Mouse (Mus musculus): ENCODE results near the gene Spata2. TPM values are rescaled to one million over a fixed set of nuclear protein-coding genes. Genes with fewer than 3 reads are reported as not detected.

Spata2 gene
- 13.1 TPM for polyA plus RNA-seq (2014; fragmentation: Illumina TruSeq; extraction: RNeasy Lipid Tissue Mini Kit (QIAGEN cat#74804); ENCODE audit: low read depth, low replicate concordance)

DNA sequence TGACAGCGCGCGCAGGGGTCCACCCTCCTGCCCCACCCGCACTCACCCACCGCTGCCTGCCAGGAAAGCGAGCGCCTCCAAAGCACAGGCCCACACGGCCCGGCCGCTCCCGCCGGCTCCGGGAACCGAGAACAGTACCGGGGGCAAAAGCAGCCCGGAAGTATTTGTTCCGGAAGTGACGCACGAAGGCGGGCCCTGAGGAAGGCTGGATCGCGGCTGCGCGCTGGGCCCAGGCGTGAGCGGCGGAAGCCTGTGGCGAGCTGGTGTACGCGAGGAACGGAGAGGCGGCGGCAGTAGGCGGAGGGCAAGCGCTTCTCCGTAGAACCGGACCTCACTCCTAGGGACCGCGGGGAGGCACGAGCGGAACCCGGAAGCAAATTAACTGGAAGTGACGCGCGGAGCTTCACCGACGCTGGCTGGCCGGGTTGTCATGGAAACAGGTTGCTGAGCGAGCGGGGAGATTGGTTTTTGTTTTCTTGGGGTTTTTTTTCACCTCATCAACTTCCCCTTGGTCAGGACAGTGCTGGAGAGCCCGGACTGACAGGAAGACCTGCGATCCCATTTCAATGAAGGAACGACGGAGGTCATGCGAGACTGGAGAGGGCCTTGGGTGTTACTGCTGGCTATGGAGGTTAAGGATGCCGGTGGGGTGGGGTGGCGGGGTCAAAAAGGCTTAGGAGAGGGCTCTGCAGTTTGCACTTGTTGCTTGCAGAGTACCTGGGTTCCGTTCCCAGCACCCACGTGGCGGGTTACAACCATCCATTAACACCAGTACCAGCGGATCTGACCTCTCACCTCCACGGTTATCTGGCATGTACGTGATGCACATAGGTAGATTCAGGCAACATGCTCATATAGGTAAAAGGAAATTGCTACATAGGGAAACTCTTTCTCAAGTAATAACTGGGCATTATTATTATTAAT is at the start of gene Spata2:
Gene Spata2, minus strand, starts transcription at position 175 of the 924 bp plus-strand sequence.

DNA sequence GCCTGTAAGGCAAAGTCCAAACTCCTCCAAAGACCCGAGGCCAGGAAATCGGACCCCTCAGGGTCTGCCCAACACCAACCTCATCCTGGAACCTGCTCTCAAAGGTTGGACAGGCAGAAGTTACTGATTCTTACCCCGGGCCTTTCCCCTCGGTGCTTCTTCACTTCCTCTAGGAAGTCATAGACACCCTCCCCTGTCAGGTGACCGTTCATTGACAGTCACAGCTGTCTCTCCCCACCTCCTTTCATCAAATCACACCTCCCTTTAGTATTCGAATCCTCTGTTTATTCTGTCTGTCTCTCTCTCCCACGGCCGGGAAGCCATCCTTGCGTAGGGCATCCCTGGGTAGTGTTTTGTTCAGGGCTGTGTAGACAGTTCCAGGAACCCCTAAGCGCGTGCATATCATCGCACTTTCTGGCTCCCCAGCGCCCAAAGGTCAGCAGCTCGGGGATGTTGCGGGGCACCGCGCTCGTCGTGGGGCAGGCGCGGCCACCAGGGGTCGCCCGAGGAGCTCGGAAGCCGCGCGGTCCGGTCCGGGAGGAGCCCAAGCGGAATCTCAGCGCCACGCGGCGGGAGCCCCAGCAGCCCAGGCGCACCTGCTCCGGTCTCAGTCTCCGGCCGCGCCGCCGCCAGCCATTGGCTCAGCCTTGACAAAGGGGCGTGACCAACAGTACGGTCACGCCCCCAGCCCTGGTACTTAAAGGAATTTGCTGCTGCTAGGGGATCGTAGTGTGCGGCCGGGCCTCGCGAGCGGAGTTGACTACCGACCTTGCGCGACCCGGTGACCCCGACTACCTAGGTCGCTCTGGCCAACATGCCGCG is 45.0 kb upstream of the Spata2 start, which contains the start of gene Snai1:
Gene Snai1, plus strand, starts transcription at position 720 of the 822 bp plus-strand sequence.

DNA sequence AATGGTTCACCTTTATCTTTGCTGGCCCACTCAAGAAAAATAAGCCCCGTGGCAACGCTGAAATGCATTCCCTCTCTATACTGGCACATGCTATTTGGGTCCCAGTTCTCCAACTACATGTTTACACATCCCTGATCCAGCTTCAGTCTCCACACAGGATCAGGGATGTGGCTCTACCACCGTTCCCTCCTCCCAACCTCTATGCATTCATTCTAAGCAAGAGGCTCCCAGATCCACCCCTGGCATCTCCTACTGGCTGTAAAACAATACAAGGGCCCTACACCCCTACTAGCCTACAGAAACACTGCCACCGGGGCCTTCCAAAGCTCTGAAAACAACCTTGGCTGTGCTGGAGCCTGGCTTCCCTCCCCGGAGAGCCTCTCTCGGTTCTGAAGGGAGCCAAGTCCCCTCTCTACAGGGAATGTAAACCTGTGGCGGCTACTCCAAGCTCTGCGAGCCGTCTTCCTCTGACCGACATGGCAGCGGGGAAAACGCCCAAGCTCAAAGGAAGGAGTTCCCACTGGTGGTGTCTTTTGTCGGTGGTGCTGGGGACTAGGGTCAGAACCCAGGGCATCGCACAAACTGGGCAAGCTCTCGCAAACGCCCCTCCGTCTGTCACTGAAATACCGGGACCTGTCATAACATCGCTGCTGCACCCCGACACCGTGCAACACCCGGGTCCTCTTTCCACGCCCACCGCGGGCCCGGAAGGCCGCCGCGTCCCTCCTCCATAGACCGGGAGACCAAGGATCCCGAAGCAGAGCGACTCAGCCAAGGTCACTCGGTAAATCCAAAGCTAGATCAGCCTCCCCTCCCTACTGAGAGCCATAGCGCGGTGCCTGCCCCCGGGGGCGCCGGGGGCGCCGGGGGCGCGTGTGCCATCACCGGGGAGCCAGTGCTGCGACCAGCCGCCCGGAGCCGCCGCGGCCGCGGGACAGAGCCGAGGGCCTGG is 654 bp downstream of the Spata2 start, which contains the start of gene Rnf114:
Gene Rnf114, plus strand, starts transcription at position 889 of the 952 bp plus-strand sequence.

Other genes with a start within 250 kb of the Spata2 start
- 10.5 TPM for gene B4galt5, start 143.7 kb downstream of the Spata2 start, polyA plus RNA-seq (2014; fragmentation: Illumina TruSeq; extraction: RNeasy Lipid Tissue Mini Kit (QIAGEN cat#74804); ENCODE audit: low read depth, low replicate concordance)
- 29.0 TPM for gene Slc9a8, start 71.2 kb downstream of the Spata2 start, polyA plus RNA-seq (2014; fragmentation: Illumina TruSeq; extraction: RNeasy Lipid Tissue Mini Kit (QIAGEN cat#74804); ENCODE audit: low read depth, low replicate concordance)
- 72.6 TPM for gene Rnf114, start 242 bp downstream of the Spata2 start, polyA plus RNA-seq (2014; fragmentation: Illumina TruSeq; extraction: RNeasy Lipid Tissue Mini Kit (QIAGEN cat#74804); ENCODE audit: low read depth, low replicate concordance)
- 3.5 TPM for gene Snai1, start 45.3 kb upstream of the Spata2 start, polyA plus RNA-seq (2014; fragmentation: Illumina TruSeq; extraction: RNeasy Lipid Tissue Mini Kit (QIAGEN cat#74804); ENCODE audit: low read depth, low replicate concordance)
- 134 TPM for gene Ube2v1, start 139.2 kb upstream of the Spata2 start, polyA plus RNA-seq (2014; fragmentation: Illumina TruSeq; extraction: RNeasy Lipid Tissue Mini Kit (QIAGEN cat#74804); ENCODE audit: low read depth, low replicate concordance)
- 0.61 TPM for gene Gm20431, start 168.6 kb upstream of the Spata2 start, polyA plus RNA-seq (2014; fragmentation: Illumina TruSeq; extraction: RNeasy Lipid Tissue Mini Kit (QIAGEN cat#74804); ENCODE audit: low read depth, low replicate concordance)
- 18.6 TPM for gene Cebpb, start 196.0 kb upstream of the Spata2 start, polyA plus RNA-seq (2014; fragmentation: Illumina TruSeq; extraction: RNeasy Lipid Tissue Mini Kit (QIAGEN cat#74804); ENCODE audit: low read depth, low replicate concordance)
- 96.8 TPM for gene Tmem189, start 196.9 kb upstream of the Spata2 start, polyA plus RNA-seq (2014; fragmentation: Illumina TruSeq; extraction: RNeasy Lipid Tissue Mini Kit (QIAGEN cat#74804); ENCODE audit: low read depth, low replicate concordance)

Measured in adipose tissue, adult 10 weeks (tissue).